Mouse (Mus musculus) heart, embryonic 15.5 days (tissue): ENCODE measurements around the gene Klhl1. TPM values are rescaled to one million over a fixed set of nuclear protein-coding genes. Genes with fewer than 3 reads are reported as not detected.
"Not testable (repeated sequence)": the region's sequence is repeated elsewhere in the genome, so short reads cannot be mapped to it uniquely, and the experiment has no call there.

Experiments used
- ATAC-seq: fragments of 200-750 bp; cut with Nextera tagmentation; replicated peaks from 2 replicates; pipeline ENCODE4 v1.8.0; 2017; ENCODE audit warnings: low read depth, moderate TSS enrichment; ENCODE audit not compliant: insufficient number of reproducible peaks, insufficient read depth, low FRiP score
- H3K27ac ChIP-seq: fragments of 300-500 bp; sonication (generic); 2 replicates; pipeline ENCODE4 v1.5.1; 2015; ENCODE audit warnings: mild to moderate bottlenecking, inconsistent platforms
- H3K27me3 ChIP-seq: fragments of 300-500 bp; sonication (generic); 2 replicates; pipeline ENCODE4 v1.6.1; 2015; ENCODE audit warnings: inconsistent platforms
- H3K36me3 ChIP-seq: fragments of 300-500 bp; sonication (generic); 2 replicates; pipeline ENCODE4 v1.6.1; 2015; ENCODE audit warnings: mild to moderate bottlenecking, inconsistent platforms
- H3K4me1 ChIP-seq: fragments of 300-500 bp; sonication (generic); replicated peaks from 2 replicates; pipeline ENCODE4 v1.6.1; 2015; ENCODE audit warnings: inconsistent platforms
- H3K4me2 ChIP-seq: fragments of 300-500 bp; sonication (generic); 2 replicates; pipeline ENCODE4 v1.6.1; 2015; ENCODE audit warnings: inconsistent platforms, mild to moderate bottlenecking, moderate library complexity
- H3K4me3 ChIP-seq: fragments of 300-500 bp; sonication (generic); 2 replicates; pipeline ENCODE4 v1.5.1; 2015; ENCODE audit warnings: mild to moderate bottlenecking, inconsistent platforms
- H3K9ac ChIP-seq: fragments of 300-500 bp; sonication (generic); 2 replicates; pipeline ENCODE4 v1.6.1; 2015; ENCODE audit warnings: mild to moderate bottlenecking, inconsistent platforms
- H3K9me3 ChIP-seq: fragments of 300-500 bp; sonication (generic); replicated peaks from 2 replicates; pipeline ENCODE4 v1.6.1; 2016; ENCODE audit warnings: inconsistent platforms
- WGBS: fragments of 180-500 bp; shearing (Covaris S2); methylation state at CpG from one replicate; pipeline ENCODE4 v1.1.7; 2015; ENCODE audit warnings: mixed read lengths; 5-methylcytosine and 5-hydroxymethylcytosine counted together
- polyA plus RNA-seq: library from polyadenylated mRNA; unstranded; fragments of >200 nt; fragmentation: Nextera tagmentation; extraction: Ambion mirVana; gene quantifications from 2 replicates; pipeline ENCODE4 v1.2.1, GENCODE M21; 2015

The Klhl1 gene
- polyA plus RNA-seq, 1 experiment from 2014 or later, result not detected

GRCm38 (mm10) chr14:96331069-96331468 is 187.8 kb downstream of the Klhl1 start:
- Histone ChIP-seq H3K36me3 (no peaks in the 10 kb centered on the region), H3K27ac (no peak overlapping the region), H3K9me3 (no peaks in the 10 kb centered on the region), H3K9ac (no peak overlapping the region), H3K4me3 (no peak overlapping the region), H3K27me3 (no peaks in the 10 kb centered on the region), H3K4me2 (no peak overlapping the region), H3K4me1 (no peaks in the 10 kb centered on the region)
- no peak for ATAC-seq
- WGBS, result 42% methylated on average over 4 of the region's 4 CpGs

DNA sequence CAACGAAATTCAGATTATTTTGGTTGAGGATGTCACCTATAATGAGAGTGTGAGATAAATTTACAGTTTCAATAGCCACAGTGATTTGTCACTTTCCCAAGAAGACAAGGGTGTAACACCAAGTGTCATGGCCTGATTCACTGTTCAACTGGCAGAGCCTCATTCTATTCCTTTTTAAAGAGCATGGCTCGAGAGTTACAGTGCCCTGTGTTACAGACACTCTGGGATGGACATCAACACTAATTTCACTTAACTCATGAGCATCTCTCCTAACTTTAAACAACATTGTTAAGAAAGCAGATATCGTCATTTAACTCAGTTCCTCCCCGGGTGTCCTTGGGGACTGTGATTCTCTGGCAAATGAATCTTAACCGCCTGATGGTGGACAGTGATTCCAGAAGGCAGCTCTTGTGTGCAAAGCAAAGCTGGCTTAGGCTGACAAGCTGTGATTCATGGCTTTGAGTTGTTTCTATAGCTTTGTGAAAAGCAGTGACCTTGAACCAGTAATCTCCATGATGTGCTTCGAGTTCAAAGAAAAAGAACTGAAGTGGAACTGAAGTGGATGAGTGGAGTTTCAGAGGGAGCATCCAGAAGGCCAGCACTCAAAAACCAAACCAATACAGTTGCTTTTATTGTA is 301.0 kb downstream of the Klhl1 start:
- H3K9ac ChIP-seq, result no peak overlapping the region
- no peaks in the 10 kb centered on the region for H3K36me3 ChIP-seq
- H3K4me3 ChIP-seq, result no peak overlapping the region
- H3K4me1 ChIP-seq, result no peaks in the 10 kb centered on the region
- 60% methylated on average over 6 of the region's 6 CpGs for WGBS
- no peaks in the 10 kb centered on the region for H3K27me3 ChIP-seq
- no peaks in the 10 kb centered on the region for H3K9me3 ChIP-seq
- no peak for ATAC-seq
- no peak overlapping the region for H3K27ac ChIP-seq
- no peak overlapping the region for H3K4me2 ChIP-seq

DNA sequence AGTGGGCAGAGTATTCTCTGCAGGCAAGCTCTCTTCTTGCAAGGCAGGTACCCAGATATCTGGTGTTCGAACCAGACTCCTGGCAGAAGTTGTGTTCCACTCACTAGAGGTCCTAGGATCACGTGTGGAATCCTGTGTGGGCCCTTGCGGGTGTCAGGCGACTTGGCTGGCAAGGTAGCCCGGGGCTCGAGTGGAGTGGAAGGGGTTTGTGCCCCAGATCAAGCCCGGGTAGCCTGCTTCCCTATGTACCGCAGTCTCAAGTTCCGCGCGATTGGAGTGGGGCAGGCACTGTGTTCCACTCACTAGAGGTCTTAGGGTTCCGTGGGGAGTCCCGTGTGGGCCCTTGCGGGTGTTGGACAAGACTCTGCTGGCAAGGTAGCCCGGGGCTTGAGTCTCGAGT is 324.1 kb downstream of the Klhl1 start:
- H3K4me2 ChIP-seq, H3K9me3 ChIP-seq, H3K27me3 ChIP-seq, ATAC-seq, H3K36me3 ChIP-seq, H3K4me3 ChIP-seq, H3K9ac ChIP-seq, H3K4me1 ChIP-seq, H3K27ac ChIP-seq: not testable (repeated sequence)
- WGBS, result 86% methylated on average over 15 of the region's 16 CpGs

DNA sequence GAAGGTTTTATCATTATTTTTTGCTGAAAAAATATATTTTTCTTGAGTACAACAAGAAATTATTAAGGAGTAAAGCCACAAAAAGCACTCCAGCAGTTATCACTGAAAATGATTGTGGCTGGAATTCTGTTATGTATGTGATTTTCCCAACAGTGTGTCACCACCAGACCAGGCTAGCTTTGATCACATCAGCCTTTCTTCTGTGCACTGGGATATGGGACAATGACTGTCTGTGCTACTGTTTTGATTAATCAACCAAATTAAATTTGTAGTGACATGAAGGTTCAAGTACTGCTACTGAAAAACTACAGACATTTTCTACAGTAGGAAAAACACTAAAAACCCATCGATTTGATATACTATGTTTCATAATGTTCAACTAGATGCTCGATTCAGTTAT is 344.4 kb downstream of the Klhl1 start:
- Histone ChIP-seq H3K9ac (no peak overlapping the region), H3K4me3 (no peak overlapping the region), H3K4me1 (no peaks in the 10 kb centered on the region), H3K27me3 (no peaks in the 10 kb centered on the region), H3K27ac (no peak overlapping the region), H3K9me3 (no peaks in the 10 kb centered on the region), H3K4me2 (no peak overlapping the region), H3K36me3 (no peaks in the 10 kb centered on the region)
- WGBS, result 64% methylated on average over 2 of the region's 2 CpGs
- no peak for ATAC-seq

- no peak for ATAC-seq
- WGBS, result 70% methylated on average over 9 of the region's 9 CpGs
- no peaks in the 10 kb centered on the region for H3K27me3 ChIP-seq
Observed at GRCm38 (mm10) chr14:96143137-96143536, 375.8 kb downstream of the Klhl1 start.

GRCm38 (mm10) chr14:96140246-96140645 is 378.7 kb downstream of the Klhl1 start:
- no peak overlapping the region for H3K4me2 ChIP-seq
- H3K27me3 ChIP-seq, result no peaks in the 10 kb centered on the region
- H3K36me3 ChIP-seq, result no peaks in the 10 kb centered on the region
- no peak for ATAC-seq
- no peak overlapping the region for H3K9ac ChIP-seq
- H3K4me3 ChIP-seq, result no peak overlapping the region
- H3K27ac ChIP-seq, result no peak overlapping the region
- no peaks in the 10 kb centered on the region for H3K4me1 ChIP-seq
- 88% methylated on average over 2 of the region's 2 CpGs for WGBS
- H3K9me3 ChIP-seq, result no peaks in the 10 kb centered on the region

More at GRCm38 (mm10) chr14:96143137-96143536, 375.8 kb downstream of the Klhl1 start:
- Histone ChIP-seq H3K27ac (no peak overlapping the region), H3K4me1 (no peaks in the 10 kb centered on the region), H3K9me3 (no peaks in the 10 kb centered on the region), H3K4me3 (no peak overlapping the region), H3K4me2 (no peak overlapping the region), H3K9ac (no peak overlapping the region), H3K36me3 (no peaks in the 10 kb centered on the region)

DNA sequence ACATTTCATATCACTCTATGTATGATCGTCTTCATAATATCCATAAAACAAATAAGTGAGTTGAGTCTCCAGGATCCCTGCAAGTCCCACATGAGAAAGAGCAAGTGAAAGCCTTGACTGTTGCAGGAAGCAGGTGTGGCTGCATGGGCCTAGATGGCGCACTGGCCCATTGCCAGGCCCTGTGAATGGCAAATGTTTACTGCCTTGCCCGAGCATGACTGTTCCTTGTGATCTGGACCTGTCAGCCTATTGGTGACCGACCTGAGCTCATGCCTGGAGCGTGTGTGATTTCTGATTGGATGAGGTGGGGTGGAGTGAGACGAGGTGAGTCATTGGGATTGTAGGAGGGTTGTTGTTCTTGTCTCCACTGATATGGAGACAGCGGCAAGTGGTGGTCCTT is 411.5 kb downstream of the Klhl1 start:
- H3K4me2 ChIP-seq, result no peak overlapping the region
- ATAC-seq, result no peak
- no peaks in the 10 kb centered on the region for H3K9me3 ChIP-seq
- H3K36me3 ChIP-seq, result no peaks in the 10 kb centered on the region
- no peak overlapping the region for H3K4me3 ChIP-seq
- 68% methylated on average over 7 of the region's 7 CpGs for WGBS
- H3K27ac ChIP-seq, result no peak overlapping the region
- H3K9ac ChIP-seq, result no peak overlapping the region
- H3K27me3 ChIP-seq, result no peaks in the 10 kb centered on the region
- no peaks in the 10 kb centered on the region for H3K4me1 ChIP-seq

- 60% methylated on average over 6 of the region's 6 CpGs for WGBS
- no peak for ATAC-seq
Observed at GRCm38 (mm10) chr14:96081681-96082207, 437.2 kb downstream of the Klhl1 start.

GRCm38 (mm10) chr14:96065884-96066283 is 453.0 kb downstream of the Klhl1 start:
- Histone ChIP-seq H3K36me3 (no peaks in the 10 kb centered on the region), H3K4me3 (no peak overlapping the region), H3K27ac (no peak overlapping the region), H3K4me2 (no peak overlapping the region), H3K9me3 (no peaks in the 10 kb centered on the region), H3K9ac (no peak overlapping the region), H3K27me3 (no peaks in the 10 kb centered on the region), H3K4me1 (no peaks in the 10 kb centered on the region)
- 60% methylated on average over 3 of the region's 3 CpGs for WGBS
- no peak for ATAC-seq

More at GRCm38 (mm10) chr14:96081681-96082207, 437.2 kb downstream of the Klhl1 start:
- H3K36me3 ChIP-seq, result no peaks in the 10 kb centered on the region
- no peaks in the 10 kb centered on the region for H3K27me3 ChIP-seq
- H3K9ac ChIP-seq, result no peak overlapping the region
- H3K4me2 ChIP-seq, result no peak overlapping the region
- no peaks in the 10 kb centered on the region for H3K4me1 ChIP-seq
- H3K9me3 ChIP-seq, result no peaks in the 10 kb centered on the region
- no peak overlapping the region for H3K27ac ChIP-seq
- no peak overlapping the region for H3K4me3 ChIP-seq
